Mouse (Mus musculus): ENCODE measurements around the gene Kcnh1. TPM values are rescaled to one million over a fixed set of nuclear protein-coding genes. Genes with fewer than 3 reads are reported as not detected.

Gene Kcnh1
- polyA plus RNA-seq, 1 experiment = 0.85 TPM

DNA sequence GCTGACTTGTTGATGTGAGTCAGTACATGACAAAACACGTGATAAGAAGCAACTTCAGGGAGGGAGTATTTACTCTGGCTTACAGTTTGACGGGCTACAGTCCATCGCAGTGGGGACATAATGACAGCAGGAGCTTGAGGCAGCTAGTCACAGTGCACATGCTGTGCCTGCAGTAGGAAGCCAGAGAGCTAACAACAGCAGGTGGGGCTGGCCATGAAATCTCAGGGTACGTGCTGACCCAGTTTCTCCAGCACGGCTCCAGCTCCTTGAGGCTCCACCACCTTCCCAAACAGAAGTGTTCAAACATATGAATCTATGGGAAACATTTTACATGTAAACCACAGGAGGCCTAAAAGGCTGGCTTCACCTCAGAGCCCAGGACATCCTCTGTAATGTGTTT, 216.0 kb downstream of the Kcnh1 start:
- no peaks in the 10 kb centered on the region for H3K4me1 ChIP-seq (ENCODE audit: control insufficient read depth, insufficient read depth, insufficient read length)
- H3K27ac ChIP-seq (ENCODE audit: insufficient read depth, low read length) = no peak overlapping the region
- H3K36me3 ChIP-seq (ENCODE audit: control insufficient read depth, insufficient read depth, low read length) = no peaks in the 10 kb centered on the region
- 82% methylated on average over 5 of the region's 5 CpGs for WGBS
- H3K4me3 ChIP-seq (ENCODE audit: extremely low read depth, insufficient read depth, insufficient read length) = no peak overlapping the region
- no peak for DNase-seq (ENCODE audit: low read depth in 1 of 2, low spot score in 2 of 2)
- no peaks in the 10 kb centered on the region for H3K27me3 ChIP-seq (ENCODE audit: control insufficient read depth, insufficient read depth, low read length)
- no peak for TF ChIP-seq POLR2A (IDR thresholded peaks at IDR 0.05; ENCODE audit: low read depth, low read length)
- TF ChIP-seq CTCF (IDR thresholded peaks at IDR 0.05; ENCODE audit: extremely low read depth, insufficient read depth, insufficient read length, insufficient replicate concordance) = no peak

DNA sequence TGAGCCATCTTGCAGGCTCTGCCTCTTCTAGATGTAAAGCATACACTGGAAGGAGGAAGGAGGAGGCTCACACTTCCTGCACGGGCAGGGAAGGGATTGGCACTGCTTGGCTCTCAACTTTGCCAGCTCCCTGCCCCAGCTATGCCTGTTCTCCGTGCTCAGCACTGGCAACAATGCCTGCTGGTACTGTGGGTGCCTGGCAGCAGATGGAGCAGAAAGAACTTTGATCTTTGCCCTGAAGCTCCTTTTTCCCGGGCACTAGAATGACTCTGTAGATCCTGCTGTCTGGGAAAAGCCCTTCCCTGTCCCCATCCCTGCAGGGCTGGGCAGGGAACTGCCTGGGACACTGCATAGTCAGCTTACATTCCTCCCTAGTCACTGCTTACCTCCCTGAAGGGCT, 225.2 kb downstream of the Kcnh1 start:
- TF ChIP-seq POLR2A (IDR thresholded peaks at IDR 0.05; ENCODE audit: low read depth, low read length) (no peak), CTCF (IDR thresholded peaks at IDR 0.05; ENCODE audit: extremely low read depth, insufficient read depth, insufficient read length, insufficient replicate concordance) (no peak)
- H3K27me3 ChIP-seq (ENCODE audit: control insufficient read depth, insufficient read depth, low read length) = no peaks in the 10 kb centered on the region
- no peaks in the 10 kb centered on the region for H3K4me1 ChIP-seq (ENCODE audit: control insufficient read depth, insufficient read depth, insufficient read length)
- 63% methylated on average over 3 of the region's 3 CpGs for WGBS
- H3K27ac ChIP-seq (ENCODE audit: insufficient read depth, low read length) = no peak overlapping the region
- no peak overlapping the region for H3K4me3 ChIP-seq (ENCODE audit: extremely low read depth, insufficient read depth, insufficient read length)
- no peaks in the 10 kb centered on the region for H3K36me3 ChIP-seq (ENCODE audit: control insufficient read depth, insufficient read depth, low read length)
- no peak for DNase-seq (ENCODE audit: low read depth in 1 of 2, low spot score in 2 of 2)

DNA sequence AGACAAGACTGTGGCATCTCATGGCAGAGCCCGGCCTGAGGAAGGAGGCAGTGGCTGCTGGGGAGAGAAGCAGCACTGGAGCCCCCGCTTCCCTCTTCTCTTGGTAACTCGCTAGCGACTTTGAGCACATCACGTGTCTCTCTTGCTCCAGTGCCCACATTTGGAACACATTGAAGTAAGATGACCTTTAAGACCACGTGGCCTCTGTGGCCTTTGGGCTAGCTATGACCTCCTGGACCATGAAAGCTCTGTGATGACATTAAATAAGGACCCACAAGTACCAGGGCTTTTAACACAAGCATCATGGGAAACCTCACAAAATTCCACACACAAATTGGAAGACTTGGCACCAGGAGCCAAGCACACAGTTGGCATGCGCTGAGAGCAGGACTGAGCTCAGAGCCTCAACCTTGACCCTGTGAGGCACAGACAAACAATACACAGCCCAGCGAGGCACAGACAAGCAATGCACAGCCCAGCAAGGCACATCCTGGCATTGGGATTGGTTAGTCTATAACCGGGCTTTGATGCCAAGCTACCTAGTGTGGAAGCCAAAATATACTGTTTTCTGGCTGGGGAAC, 225.8 kb downstream of the Kcnh1 start:
- no peak for DNase-seq (ENCODE audit: low read depth in 1 of 2, low spot score in 2 of 2)

DNA sequence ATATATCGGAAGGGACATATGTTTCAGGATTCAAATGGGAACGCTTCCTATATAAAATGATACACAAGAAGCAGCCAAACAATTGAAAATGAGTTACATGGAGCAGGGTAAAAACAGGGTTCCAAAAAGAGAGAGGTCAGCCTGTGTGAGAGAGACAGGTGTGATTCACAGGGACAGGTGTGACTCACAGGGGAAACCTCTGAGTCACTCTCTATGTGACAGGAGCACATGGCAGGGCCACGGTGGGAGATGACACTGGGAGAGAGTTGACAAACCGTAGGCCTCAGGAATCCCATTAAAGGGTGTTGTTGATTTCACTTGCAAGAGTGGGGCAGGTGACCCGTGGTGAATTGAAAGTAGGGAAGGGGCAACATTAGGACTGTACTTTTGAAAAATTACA, 228.6 kb downstream of the Kcnh1 start:
- Histone ChIP-seq H3K27me3 (ENCODE audit: control insufficient read depth, insufficient read depth, low read length) (no peaks in the 10 kb centered on the region), H3K27ac (ENCODE audit: insufficient read depth, low read length) (no peak overlapping the region), H3K36me3 (ENCODE audit: control insufficient read depth, insufficient read depth, low read length) (no peaks in the 10 kb centered on the region), H3K4me3 (ENCODE audit: extremely low read depth, insufficient read depth, insufficient read length) (no peak overlapping the region), H3K4me1 (ENCODE audit: control insufficient read depth, insufficient read depth, insufficient read length) (no peaks in the 10 kb centered on the region)
- no peak for DNase-seq (ENCODE audit: low read depth in 1 of 2, low spot score in 2 of 2)
- TF ChIP-seq CTCF (IDR thresholded peaks at IDR 0.05; ENCODE audit: extremely low read depth, insufficient read depth, insufficient read length, insufficient replicate concordance) (no peak), POLR2A (IDR thresholded peaks at IDR 0.05; ENCODE audit: low read depth, low read length) (no peak)
- WGBS = 78% methylated on average over 5 of the region's 5 CpGs

More for the DNA sequence above, 225.8 kb downstream of the Kcnh1 start:
- H3K27ac ChIP-seq (ENCODE audit: insufficient read depth, low read length) = no peak overlapping the region
- H3K4me1 ChIP-seq (ENCODE audit: control insufficient read depth, insufficient read depth, insufficient read length) = no peaks in the 10 kb centered on the region
- no peak for TF ChIP-seq CTCF (IDR thresholded peaks at IDR 0.05; ENCODE audit: extremely low read depth, insufficient read depth, insufficient read length, insufficient replicate concordance)
- no peak for TF ChIP-seq POLR2A (IDR thresholded peaks at IDR 0.05; ENCODE audit: low read depth, low read length)
- 77% methylated on average over 9 of the region's 9 CpGs for WGBS
- H3K36me3 ChIP-seq (ENCODE audit: control insufficient read depth, insufficient read depth, low read length) = no peaks in the 10 kb centered on the region
- H3K27me3 ChIP-seq (ENCODE audit: control insufficient read depth, insufficient read depth, low read length) = no peaks in the 10 kb centered on the region
- no peak overlapping the region for H3K4me3 ChIP-seq (ENCODE audit: extremely low read depth, insufficient read depth, insufficient read length)

DNA sequence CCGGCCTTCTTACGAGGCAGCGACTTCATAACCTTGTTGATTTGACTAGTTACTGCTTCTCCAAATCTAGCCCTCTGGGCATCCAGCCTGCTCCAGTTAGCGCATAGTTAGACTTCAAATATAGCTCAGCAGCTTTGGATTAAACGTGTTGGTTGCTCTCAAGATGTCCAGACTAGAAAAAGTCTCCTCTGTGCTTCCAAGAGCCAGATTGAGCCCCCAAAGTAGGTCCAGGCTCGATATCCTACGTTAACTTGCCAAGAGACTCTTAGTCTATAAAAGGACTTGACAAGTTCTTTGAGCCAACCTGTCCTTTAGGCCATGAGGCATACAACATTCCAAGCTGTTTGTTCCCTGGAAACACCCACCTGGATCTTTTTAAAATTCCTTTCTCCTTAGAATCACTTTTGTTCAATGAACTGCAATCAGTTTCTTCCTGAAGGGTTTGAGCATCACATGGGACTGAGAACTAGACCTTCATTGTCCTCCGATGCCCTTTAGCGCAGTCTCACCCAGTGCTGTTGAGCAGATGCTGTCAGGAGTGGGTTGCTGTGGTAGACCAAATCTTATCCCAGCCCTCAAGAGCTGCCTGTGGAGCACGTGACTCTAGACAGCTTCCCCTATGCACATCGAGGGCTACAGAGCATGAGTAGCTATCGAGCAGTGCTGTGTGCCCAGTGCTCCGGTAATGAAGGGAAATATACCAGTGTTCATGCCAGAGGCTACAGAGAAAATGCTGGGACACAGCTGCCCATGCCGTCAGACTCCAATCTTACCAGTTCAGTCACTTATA, 231.0 kb downstream of the Kcnh1 start:
- no peaks in the 10 kb centered on the region for H3K36me3 ChIP-seq (ENCODE audit: control insufficient read depth, insufficient read depth, low read length)
- no peaks in the 10 kb centered on the region for H3K4me1 ChIP-seq (ENCODE audit: control insufficient read depth, insufficient read depth, insufficient read length)
- WGBS = 87% methylated on average over 14 of the region's 14 CpGs
- H3K4me3 ChIP-seq (ENCODE audit: extremely low read depth, insufficient read depth, insufficient read length) = no peak overlapping the region
- H3K27me3 ChIP-seq (ENCODE audit: control insufficient read depth, insufficient read depth, low read length) = no peaks in the 10 kb centered on the region
- no peak for TF ChIP-seq CTCF (IDR thresholded peaks at IDR 0.05; ENCODE audit: extremely low read depth, insufficient read depth, insufficient read length, insufficient replicate concordance)
- H3K27ac ChIP-seq (ENCODE audit: insufficient read depth, low read length) = no peak overlapping the region
- DNase-seq (ENCODE audit: low read depth in 1 of 2, low spot score in 2 of 2) = no peak

DNA sequence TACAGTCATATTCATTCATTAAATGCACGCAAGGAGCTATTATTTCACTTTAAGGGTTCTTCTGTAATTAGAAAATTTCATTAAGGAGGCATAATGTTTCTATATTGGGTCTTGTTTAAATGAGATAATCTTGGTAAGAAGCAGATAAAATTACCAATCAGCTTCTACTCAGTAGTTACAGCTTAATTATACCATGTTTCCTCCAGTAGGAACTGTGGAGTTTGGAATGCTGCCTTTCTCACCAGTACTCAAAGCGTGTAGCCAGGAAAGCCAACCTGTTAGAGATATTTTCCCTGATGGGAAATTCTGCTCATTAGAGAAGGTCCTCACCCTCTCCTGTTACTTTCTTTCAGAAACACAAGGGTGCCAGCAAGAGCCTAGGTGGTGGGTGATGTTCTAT, 240.8 kb downstream of the Kcnh1 start:
- no peaks in the 10 kb centered on the region for H3K4me1 ChIP-seq (ENCODE audit: control insufficient read depth, insufficient read depth, insufficient read length)
- H3K4me3 ChIP-seq (ENCODE audit: extremely low read depth, insufficient read depth, insufficient read length) = no peak overlapping the region
- H3K27ac ChIP-seq (ENCODE audit: insufficient read depth, low read length) = no peak overlapping the region
- no peaks in the 10 kb centered on the region for H3K36me3 ChIP-seq (ENCODE audit: control insufficient read depth, insufficient read depth, low read length)
- H3K27me3 ChIP-seq (ENCODE audit: control insufficient read depth, insufficient read depth, low read length) = no peaks in the 10 kb centered on the region
- 92% methylated on average over 2 of the region's 2 CpGs for WGBS
- TF ChIP-seq POLR2A (IDR thresholded peaks at IDR 0.05; ENCODE audit: low read depth, low read length) (no peak), CTCF (IDR thresholded peaks at IDR 0.05; ENCODE audit: extremely low read depth, insufficient read depth, insufficient read length, insufficient replicate concordance) (no peak)
- no peak for DNase-seq (ENCODE audit: low read depth in 1 of 2, low spot score in 2 of 2)

DNA sequence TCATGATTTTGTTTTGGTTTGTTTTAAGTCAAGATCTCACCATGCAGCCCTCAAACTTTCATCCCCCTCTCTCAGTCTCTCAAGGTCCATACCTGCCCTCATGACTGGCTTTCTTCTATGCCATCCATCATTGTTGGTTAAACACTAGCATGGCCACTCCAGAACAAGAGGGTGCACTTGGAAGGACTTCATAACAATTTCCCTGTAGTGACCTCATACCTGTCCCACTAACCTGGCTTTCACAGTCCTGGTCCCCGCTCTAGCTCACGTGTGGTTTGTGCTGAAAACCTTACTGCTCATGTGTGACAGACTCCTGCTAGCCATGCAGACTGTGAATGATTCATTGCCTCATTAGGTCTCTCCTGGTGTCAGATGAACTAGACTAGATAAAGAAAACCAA, 244.9 kb downstream of the Kcnh1 start:
- TF ChIP-seq CTCF (IDR thresholded peaks at IDR 0.05; ENCODE audit: extremely low read depth, insufficient read depth, insufficient read length, insufficient replicate concordance) (no peak), POLR2A (IDR thresholded peaks at IDR 0.05; ENCODE audit: low read depth, low read length) (no peak)
- Histone ChIP-seq H3K27me3 (ENCODE audit: control insufficient read depth, insufficient read depth, low read length) (no peaks in the 10 kb centered on the region), H3K27ac (ENCODE audit: insufficient read depth, low read length) (no peak overlapping the region), H3K4me3 (ENCODE audit: extremely low read depth, insufficient read depth, insufficient read length) (no peak overlapping the region), H3K36me3 (ENCODE audit: control insufficient read depth, insufficient read depth, low read length) (no peaks in the 10 kb centered on the region), H3K4me1 (ENCODE audit: control insufficient read depth, insufficient read depth, insufficient read length) (no peaks in the 10 kb centered on the region)
- DNase-seq (ENCODE audit: low read depth in 1 of 2, low spot score in 2 of 2) = no peak
- WGBS = 86% methylated on average over 2 of the region's 2 CpGs
